Mouse (Mus musculus) lung, embryonic 15.5 days (tissue): ENCODE measurements at regions not wholly inside any gene's neighbourhood (a gene's known extent, or its start where the extent isn't known, plus 50 kb on each side); places are given as distances from the start of the nearest gene placed in this dataset.
"Not testable (repeated sequence)": the region's sequence is repeated elsewhere in the genome, so short reads cannot be mapped to it uniquely, and the experiment has no call there.

Source experiments
- ATAC-seq: fragments of 200-750 bp; cut with Nextera tagmentation; 2 replicates; pipeline ENCODE4 v1.8.0; 2017; ENCODE audit warnings: moderate number of reproducible peaks, borderline replicate concordance; ENCODE audit not compliant: low FRiP score, low TSS enrichment; ENCODE audit errors: extremely low read depth
- H3K27ac ChIP-seq: fragments of 300-500 bp; sonication (generic); 2 replicates; pipeline ENCODE4 v1.5.1; 2015; ENCODE audit warnings: moderate library complexity, mild to moderate bottlenecking, inconsistent platforms
- H3K27me3 ChIP-seq: fragments of 300-500 bp; sonication (generic); 2 replicates; pipeline ENCODE4 v1.6.1; 2015; ENCODE audit warnings: inconsistent platforms
- H3K36me3 ChIP-seq: fragments of 300-500 bp; sonication (generic); 2 replicates; pipeline ENCODE4 v1.6.1; 2015; ENCODE audit warnings: inconsistent platforms
- H3K4me1 ChIP-seq: fragments of 300-500 bp; sonication (generic); 2 replicates; pipeline ENCODE4 v1.6.1; 2015; ENCODE audit warnings: inconsistent platforms
- H3K4me2 ChIP-seq: fragments of 300-500 bp; sonication (generic); 2 replicates; pipeline ENCODE4 v1.6.1; 2015; ENCODE audit warnings: inconsistent platforms, mild to moderate bottlenecking, moderate library complexity
- H3K4me3 ChIP-seq: fragments of 300-500 bp; sonication (generic); 2 replicates; pipeline ENCODE4 v1.5.1; 2015; ENCODE audit warnings: mild to moderate bottlenecking, inconsistent platforms
- H3K9ac ChIP-seq: fragments of 300-500 bp; sonication (generic); 2 replicates; pipeline ENCODE4 v1.6.1; 2015; ENCODE audit warnings: inconsistent platforms
- H3K9me3 ChIP-seq: fragments of 300-500 bp; sonication (generic); 2 replicates; pipeline ENCODE4 v1.6.1; 2016; ENCODE audit warnings: inconsistent platforms
- WGBS: fragments of 180-500 bp; shearing (Covaris S2); methylation state at CpG from one replicate; pipeline ENCODE4 v1.1.7; 2015; 5-methylcytosine and 5-hydroxymethylcytosine counted together

GRCm38 (mm10) chr10:118617291-118618044 lies 176.6 kb downstream of the Ifng start:
- Histone ChIP-seq H3K4me2 (no peak overlapping the region), H3K27ac (no peak overlapping the region), H3K9ac (no peak overlapping the region), H3K9me3 (no peaks in the 10 kb centered on the region), H3K4me3 (no peak overlapping the region), H3K27me3 (no peaks in the 10 kb centered on the region), H3K36me3 (no peaks in the 10 kb centered on the region), H3K4me1 (no peaks in the 10 kb centered on the region)
- WGBS: 82% methylated on average over 6 of the region's 6 CpGs
- ATAC-seq: no peak

DNA sequence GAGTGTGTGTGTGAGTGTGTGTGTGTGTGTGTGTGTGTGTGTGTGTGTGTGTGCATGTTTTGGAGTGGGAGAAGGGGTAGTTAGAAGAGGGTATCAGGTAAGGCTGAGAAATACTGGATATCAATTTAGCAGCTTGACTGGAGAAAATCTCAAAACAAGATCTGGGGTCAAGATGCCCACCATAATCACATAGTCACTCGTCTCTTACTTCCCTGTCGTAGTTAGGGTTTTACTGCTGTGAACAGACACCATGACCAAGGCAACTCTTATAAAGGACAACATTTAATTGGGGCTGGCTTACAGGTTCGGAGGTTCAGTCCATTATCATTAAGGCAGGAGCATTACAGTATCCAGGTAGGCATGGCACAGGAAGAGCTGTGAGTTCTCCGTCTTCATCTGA lies 177.4 kb downstream of the Ifng start:
- H3K9ac ChIP-seq, H3K9me3 ChIP-seq, H3K27ac ChIP-seq, H3K36me3 ChIP-seq, ATAC-seq, H3K4me3 ChIP-seq, H3K4me1 ChIP-seq, H3K4me2 ChIP-seq, H3K27me3 ChIP-seq: not testable (repeated sequence)
- 94% methylated on average over 4 of the region's 4 CpGs for WGBS

- no peaks in the 10 kb centered on the region for H3K27me3 ChIP-seq
- no peak overlapping the region for H3K27ac ChIP-seq
- no peak for ATAC-seq
- no peaks in the 10 kb centered on the region for H3K9me3 ChIP-seq
- no peak overlapping the region for H3K4me2 ChIP-seq
- H3K4me1 ChIP-seq: no peaks in the 10 kb centered on the region
- 88% methylated on average over 10 of the region's 10 CpGs for WGBS
- H3K9ac ChIP-seq: no peak overlapping the region
- no peaks in the 10 kb centered on the region for H3K36me3 ChIP-seq
- no peak overlapping the region for H3K4me3 ChIP-seq
Observed at GRCm38 (mm10) chr10:118618766-118619600, 178.1 kb downstream of the Ifng start.

DNA sequence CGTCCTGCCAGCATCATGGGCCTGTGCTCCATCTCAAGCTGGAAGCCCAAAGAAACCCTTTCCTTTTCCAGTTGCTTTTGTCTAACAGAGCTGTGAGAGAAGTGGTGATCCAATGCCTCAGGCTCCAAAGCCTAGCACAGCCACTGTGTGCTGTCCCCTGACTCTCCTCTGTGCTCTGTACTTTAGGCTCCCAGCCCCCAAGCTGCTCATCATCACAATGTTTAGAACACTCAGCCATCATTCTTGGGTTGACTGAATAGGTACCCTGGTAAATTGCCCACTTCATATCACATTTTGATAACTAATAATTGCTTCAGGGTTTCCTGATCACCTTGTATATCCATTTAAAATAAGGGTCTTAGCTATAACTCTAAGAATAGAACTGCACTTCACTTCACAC lies 178.8 kb downstream of the Ifng start:
- no peak overlapping the region for H3K4me2 ChIP-seq
- no peaks in the 10 kb centered on the region for H3K4me1 ChIP-seq
- H3K27ac ChIP-seq: no peak overlapping the region
- H3K9ac ChIP-seq: no peak overlapping the region
- no peaks in the 10 kb centered on the region for H3K9me3 ChIP-seq
- no peaks in the 10 kb centered on the region for H3K27me3 ChIP-seq
- no peak for ATAC-seq
- H3K36me3 ChIP-seq: no peaks in the 10 kb centered on the region
- no peak overlapping the region for H3K4me3 ChIP-seq
- 77% methylated on average over 1 of the region's 1 CpGs for WGBS

GRCm38 (mm10) chr10:118620611-118621010 lies 179.8 kb downstream of the Ifng start:
- Histone ChIP-seq H3K27ac (no peak overlapping the region), H3K9me3 (no peaks in the 10 kb centered on the region), H3K4me1 (no peaks in the 10 kb centered on the region), H3K4me3 (no peak overlapping the region), H3K9ac (no peak overlapping the region), H3K4me2 (no peak overlapping the region), H3K36me3 (no peaks in the 10 kb centered on the region), H3K27me3 (no peaks in the 10 kb centered on the region)
- no peak for ATAC-seq

GRCm38 (mm10) chr10:118621546-118621945 lies 180.7 kb downstream of the Ifng start:
- Histone ChIP-seq H3K36me3 (no peaks in the 10 kb centered on the region), H3K4me3 (no peak overlapping the region), H3K27me3 (no peaks in the 10 kb centered on the region), H3K27ac (no peak overlapping the region), H3K9me3 (no peaks in the 10 kb centered on the region), H3K4me1 (no peaks in the 10 kb centered on the region), H3K9ac (no peak overlapping the region), H3K4me2 (no peak overlapping the region)
- 85% methylated on average over 4 of the region's 4 CpGs for WGBS
- no peak for ATAC-seq

DNA sequence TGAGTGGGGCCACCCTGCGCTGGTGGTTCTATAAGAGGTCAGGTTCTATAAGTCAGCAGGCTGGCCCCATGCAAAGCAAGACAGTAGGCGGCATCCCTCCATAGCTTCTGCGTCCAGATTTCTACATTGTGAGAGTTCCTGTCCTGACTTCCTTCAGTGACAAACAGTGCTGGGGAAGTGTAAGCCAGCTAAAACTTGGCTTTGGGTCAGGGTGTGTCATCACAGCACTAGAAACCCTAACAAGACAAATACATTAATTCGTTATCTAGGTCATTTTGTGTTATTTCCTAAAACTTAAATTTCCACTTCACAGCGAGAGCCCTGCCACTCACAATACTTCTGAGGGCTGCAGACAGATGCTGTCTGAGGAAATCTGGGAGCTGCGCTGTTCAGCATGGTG lies 181.3 kb downstream of the Ifng start:
- Histone ChIP-seq H3K4me1 (no peaks in the 10 kb centered on the region), H3K9ac (no peak overlapping the region), H3K4me3 (no peak overlapping the region), H3K27me3 (no peaks in the 10 kb centered on the region), H3K4me2 (no peak overlapping the region), H3K9me3 (no peaks in the 10 kb centered on the region), H3K36me3 (no peaks in the 10 kb centered on the region), H3K27ac (no peak overlapping the region)
- no peak for ATAC-seq
- 61% methylated on average over 6 of the region's 6 CpGs for WGBS

DNA sequence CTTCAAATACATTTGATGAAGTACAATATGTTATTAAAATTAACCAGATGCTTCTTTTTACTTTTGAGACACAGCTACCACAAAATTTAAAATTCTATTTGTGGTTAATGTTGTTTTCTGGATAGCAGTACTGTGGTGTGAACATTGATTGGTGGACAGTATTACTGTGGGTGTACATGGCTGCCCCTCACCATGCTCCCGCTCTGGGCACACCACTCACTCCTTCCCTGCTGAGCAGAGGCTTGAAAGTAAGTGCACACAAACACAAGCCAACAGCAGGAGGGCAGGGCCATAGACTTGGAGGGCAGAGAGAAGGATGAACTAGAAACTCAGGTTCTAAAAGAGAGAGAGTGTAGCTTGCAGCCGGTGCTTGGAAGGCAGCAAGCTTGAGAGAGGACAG lies 182.1 kb downstream of the Ifng start:
- ATAC-seq: no peak

DNA sequence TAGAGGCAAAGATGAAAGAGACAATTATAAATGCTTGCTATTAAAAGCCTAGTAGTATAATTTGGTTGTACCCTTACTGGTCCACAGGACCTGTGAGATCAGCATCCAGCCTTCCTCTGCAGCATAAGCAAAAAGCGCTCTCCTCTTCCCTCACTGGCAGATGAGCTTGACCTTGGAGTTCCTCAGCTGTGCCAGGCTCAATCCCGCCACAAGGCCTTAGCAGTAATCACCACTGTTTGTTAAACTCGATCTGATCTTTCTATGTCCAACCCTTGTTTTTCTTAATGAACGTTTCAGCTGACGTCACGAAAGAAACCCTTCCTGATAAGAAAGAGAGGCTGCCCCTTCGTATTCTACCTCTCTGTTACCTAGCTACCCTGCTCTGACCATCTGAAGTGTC lies 183.5 kb downstream of the Ifng start:
- ATAC-seq: no peak
- H3K9ac ChIP-seq: no peak overlapping the region
- no peak overlapping the region for H3K27ac ChIP-seq
- no peaks in the 10 kb centered on the region for H3K36me3 ChIP-seq
- H3K9me3 ChIP-seq: no peaks in the 10 kb centered on the region
- H3K4me2 ChIP-seq: no peak overlapping the region
- WGBS: 65% methylated on average over 7 of the region's 7 CpGs
- H3K4me3 ChIP-seq: no peak overlapping the region
- no peaks in the 10 kb centered on the region for H3K4me1 ChIP-seq
- H3K27me3 ChIP-seq: no peaks in the 10 kb centered on the region

More for the DNA sequence above, 182.1 kb downstream of the Ifng start:
- WGBS: 75% methylated on average over 2 of the region's 2 CpGs
- H3K27ac ChIP-seq: no peak overlapping the region
- no peaks in the 10 kb centered on the region for H3K27me3 ChIP-seq
- no peak overlapping the region for H3K4me2 ChIP-seq
- H3K4me1 ChIP-seq: no peaks in the 10 kb centered on the region
- H3K36me3 ChIP-seq: no peaks in the 10 kb centered on the region
- H3K9ac ChIP-seq: no peak overlapping the region
- H3K9me3 ChIP-seq: no peaks in the 10 kb centered on the region
- no peak overlapping the region for H3K4me3 ChIP-seq

DNA sequence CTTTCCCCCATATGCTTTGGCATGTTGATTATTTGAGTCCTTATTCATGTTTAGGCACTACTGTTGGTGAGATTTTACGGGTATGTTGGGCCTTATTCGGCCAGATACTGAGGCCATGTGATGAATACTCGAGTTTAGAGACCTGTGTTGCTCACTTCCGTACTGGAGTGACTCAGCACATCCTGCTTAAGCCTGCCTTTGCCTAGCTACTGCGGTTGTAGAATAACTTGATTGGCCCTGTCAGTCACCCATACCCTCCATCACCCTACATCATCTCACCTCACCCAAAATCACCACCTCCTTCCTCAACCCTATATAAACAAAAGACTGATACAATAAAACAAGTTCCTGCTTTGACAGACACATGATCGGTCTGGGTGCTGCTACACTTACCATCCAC lies 187.2 kb downstream of the Ifng start:
- 84% methylated on average over 6 of the region's 6 CpGs for WGBS
- Histone ChIP-seq H3K9me3 (no peaks in the 10 kb centered on the region), H3K4me2 (no peak overlapping the region), H3K9ac (no peak overlapping the region), H3K4me3 (no peak overlapping the region), H3K36me3 (no peaks in the 10 kb centered on the region), H3K27me3 (no peaks in the 10 kb centered on the region), H3K27ac (no peak overlapping the region), H3K4me1 (no peaks in the 10 kb centered on the region)
- no peak for ATAC-seq

DNA sequence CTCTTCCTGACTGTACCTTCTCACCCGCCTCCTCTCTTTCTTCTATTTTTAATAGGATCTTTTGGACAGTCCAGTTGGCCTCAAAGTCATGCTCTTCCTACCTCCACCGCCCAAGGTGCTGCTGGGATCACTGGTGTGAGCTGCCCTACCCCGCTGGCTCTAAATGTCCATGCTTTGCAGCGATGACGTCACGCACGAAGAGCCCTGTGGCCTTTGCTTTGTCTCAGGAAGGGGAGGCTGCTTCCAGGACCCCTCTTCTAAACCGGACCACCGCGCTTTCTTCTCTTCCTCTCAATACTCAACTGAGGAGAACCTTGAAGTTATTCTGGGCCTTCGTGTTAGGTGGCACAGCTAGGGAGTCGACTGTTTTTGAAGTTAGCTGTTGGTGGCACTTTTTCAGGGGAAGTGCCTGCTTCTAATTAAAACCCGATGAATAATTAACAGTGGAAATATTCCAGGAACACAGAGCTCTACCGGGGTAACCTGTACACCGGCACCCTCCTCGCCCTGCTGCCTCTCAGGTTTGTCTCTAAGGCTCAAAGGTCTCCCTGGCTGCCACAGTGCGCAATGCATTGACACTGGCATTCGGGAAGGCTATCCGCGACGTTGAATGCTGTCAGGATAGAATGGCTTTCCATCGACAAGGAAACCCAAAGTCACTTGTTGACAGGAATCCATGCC lies 188.7 kb downstream of the Ifng start:
- 92% methylated on average over 22 of the region's 22 CpGs for WGBS
- Histone ChIP-seq H3K36me3 (no peaks in the 10 kb centered on the region), H3K4me1 (no peaks in the 10 kb centered on the region), H3K4me3 (no peak overlapping the region), H3K9ac (no peak overlapping the region), H3K4me2 (no peak overlapping the region), H3K9me3 (no peaks in the 10 kb centered on the region), H3K27me3 (no peaks in the 10 kb centered on the region), H3K27ac (no peak overlapping the region)
- ATAC-seq: no peak

- no peak for ATAC-seq
- no peaks in the 10 kb centered on the region for H3K27me3 ChIP-seq
- H3K9me3 ChIP-seq: no peaks in the 10 kb centered on the region
- no peak overlapping the region for H3K27ac ChIP-seq
- WGBS: 75% methylated on average over 1 of the region's 1 CpGs
- no peak overlapping the region for H3K4me2 ChIP-seq
- H3K4me1 ChIP-seq: no peaks in the 10 kb centered on the region
- H3K36me3 ChIP-seq: no peaks in the 10 kb centered on the region
- no peak overlapping the region for H3K4me3 ChIP-seq
- H3K9ac ChIP-seq: no peak overlapping the region
Observed at GRCm38 (mm10) chr10:118631786-118632185, 190.9 kb downstream of the Ifng start.
